In the genomic region with DNA sequence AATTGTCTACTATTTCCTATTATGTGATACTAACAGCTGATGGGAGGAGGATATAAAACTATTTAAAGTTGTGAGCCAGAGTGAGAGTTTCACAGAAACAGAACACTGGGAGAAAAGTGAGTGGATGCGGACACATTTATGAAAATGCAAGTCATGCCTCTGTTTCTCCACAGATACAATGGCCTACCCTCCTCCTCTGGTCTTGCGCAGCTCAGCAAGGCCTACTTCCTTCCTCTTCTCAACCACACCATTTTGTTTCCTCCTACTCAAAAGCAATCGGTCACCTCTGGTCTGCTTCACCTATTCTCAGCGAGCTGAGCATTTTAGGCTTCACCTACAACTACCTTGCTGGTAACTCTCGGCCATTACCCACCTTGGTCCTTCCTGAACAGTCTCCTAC, we compare ENCODE assay signal across 27 mouse cellular contexts. TPM values are rescaled to one million over a fixed set of nuclear protein-coding genes. Genes with fewer than 3 reads are reported as not detected.
A peak's percentile ranks its signal among the peaks of the same experiment; 100 is the strongest.
DNase-seq lines count a peak whose midpoint lies in the region; ATAC-seq and TF ChIP-seq lines count a peak whose summit lies in the region.
"Had no signal": no experiment of that assay in that cellular context is flagged by ENCODE, and none has a peak within 500 bp of the region (broad histone marks: within the 10 kb centered on the region; RNA-seq: fewer than 3 reads in every experiment).

No protein-coding gene starts in this region.

- no peak for TF ChIP-seq POLR2A in lung, adult 2 months (IDR thresholded peaks at IDR 0.05; ENCODE audit: borderline replicate concordance, extremely low read depth, low read depth, low read length)
- TF ChIP-seq POLR2A in thymus, adult 2 months (IDR thresholded peaks at IDR 0.05; ENCODE audit: control insufficient read depth, extremely low read depth, insufficient read depth, low read length, poor library complexity) = no peak

- no peaks in the 10 kb centered on the region for H3K9me3 ChIP-seq in megakaryocyte, embryonic 14.5 days
- H3K9me3 ChIP-seq: embryonic facial prominence, embryonic 12.5 days; forebrain, embryonic 10.5 days; forebrain, embryonic 15.5 days; kidney, embryonic 15.5 days; midbrain, embryonic 15.5 days had no signal

- H3K4me3 ChIP-seq in lung, adult 2 months (replicated peaks; ENCODE audit: extremely low read depth, low read depth, low read length) = no peak overlapping the region
- H3K4me3 ChIP-seq in megakaryocyte, embryonic 14.5 days (replicated peaks) = peak overlapping the region; percentile 80
- H3K4me3 ChIP-seq in thymus, adult 2 months (ENCODE audit: control insufficient read depth, insufficient read depth, low read length) = no peak overlapping the region
- H3K4me3 ChIP-seq: embryonic facial prominence, embryonic 12.5 days; forebrain, embryonic 10.5 days; forebrain, embryonic 15.5 days; kidney, embryonic 15.5 days; midbrain, embryonic 15.5 days had no signal

- peak; percentile 70 for ATAC-seq in common myeloid progenitor, adult 5-6 weeks (replicated peaks; ENCODE audit: low read depth, poor library complexity, severe bottlenecking)
- ATAC-seq: forebrain, embryonic 15.5 days; hindbrain, embryonic 16.5 days; midbrain, embryonic 15.5 days; Patski had no signal

- no peaks in the 10 kb centered on the region for H3K27me3 ChIP-seq in megakaryocyte, embryonic 14.5 days (replicated peaks)
- H3K27me3 ChIP-seq in thymus, adult 2 months (ENCODE audit: control insufficient read depth, insufficient read depth, low read length) = no peaks in the 10 kb centered on the region
- H3K27me3 ChIP-seq: CH12.LX; embryonic facial prominence, embryonic 12.5 days; forebrain, embryonic 15.5 days; kidney, embryonic 15.5 days; midbrain, embryonic 15.5 days; Patski had no signal

- peaks cover 31% of the 10 kb centered on the region for H3K36me3 ChIP-seq in megakaryocyte, embryonic 14.5 days (replicated peaks; ENCODE audit: low read length)
- H3K36me3 ChIP-seq in thymus, adult 2 months (ENCODE audit: control insufficient read depth, insufficient read depth, low read length) = peaks cover 21% of the 10 kb centered on the region
- H3K36me3 ChIP-seq: embryonic facial prominence, embryonic 12.5 days; forebrain, embryonic 15.5 days; midbrain, embryonic 15.5 days had no signal

- TF ChIP-seq CTCF in lung, adult 2 months (IDR thresholded peaks at IDR 0.05; ENCODE audit: insufficient read depth, low read length) = no peak
- no peak for TF ChIP-seq CTCF in thymus, adult 2 months (IDR thresholded peaks at IDR 0.05; ENCODE audit: borderline replicate concordance, control insufficient read depth, extremely low read depth, insufficient read depth, low read length, poor library complexity)

- 89% methylated on average over 5 of the region's 5 CpGs for WGBS in lung, adult 2 months
- WGBS in thymus, adult 2 months = 72% methylated on average over 5 of the region's 5 CpGs

- H3K4me1 ChIP-seq in lung, adult 2 months (ENCODE audit: control insufficient read depth, insufficient read depth, low read length) = no peaks in the 10 kb centered on the region
- peaks cover 17% of the 10 kb centered on the region for H3K4me1 ChIP-seq in megakaryocyte, embryonic 14.5 days
- no peaks in the 10 kb centered on the region for H3K4me1 ChIP-seq in thymus, adult 2 months (replicated peaks; ENCODE audit: control insufficient read depth, insufficient read depth, low read length)
- H3K4me1 ChIP-seq: embryonic facial prominence, embryonic 12.5 days; forebrain, embryonic 10.5 days; kidney, embryonic 15.5 days had no signal

- no peak overlapping the region for H3K27ac ChIP-seq in thymus, adult 2 months (ENCODE audit: control insufficient read depth, insufficient read depth, low read length)
- H3K27ac ChIP-seq: embryonic facial prominence, embryonic 12.5 days; forebrain, embryonic 10.5 days; forebrain, embryonic 15.5 days; kidney, embryonic 15.5 days; liver, embryonic 14.5 days; midbrain, embryonic 15.5 days had no signal

- peak; percentile 15 for DNase-seq in lung, postnatal 36 days
- DNase-seq in lung, adult 2 months = no peak
- DNase-seq in cerebellum, adult 8-10 months = no peak
- DNase-seq in thymus, adult 2 months = no peak
- no peak for DNase-seq in right cerebral cortex, adult 2 months (ENCODE audit: low spot score in 2 of 2)
- DNase-seq: adrenal gland, postnatal 10 days; cerebellum, adult 11-12 months; cerebellum, postnatal 14 days; gastrocnemius, postnatal 36 days; heart, postnatal 14 days; kidney, adult 18-20 months; kidney, postnatal 4 days; left cerebral cortex, postnatal 4 days; right cerebral cortex, adult 18-20 months; thymus, postnatal 4 days had no signal

RNA-seq across cellular contexts. Expression of a gene that starts 34.0 kb away (rescaled TPM):
- polyA plus RNA-seq in lung, adult 2 months (2012; rRNA removed) = 0.20 and 0.41 TPM in 2 replicates
- 29.2 and 35.9 TPM in 2 replicates for total RNA-seq in common myeloid progenitor, adult 5-6 weeks (2017)
- 0.71 and 0.81 TPM in 2 replicates for polyA plus RNA-seq in megakaryocyte, embryonic 14.5 days (2012; ENCODE audit: insufficient read depth, low replicate concordance)
- 11.6 and 14.5 TPM in 2 replicates for polyA plus RNA-seq in thymus, adult 2 months (2012; rRNA removed)
- total RNA-seq: gastrocnemius, adult 18-20 months had no signal
